Mouse (Mus musculus) embryonic facial prominence, embryonic 12.5 days (tissue): Measurements from ENCODE around the gene Olfr262. TPM values are rescaled to one million over a fixed set of nuclear protein-coding genes. Genes with fewer than 3 reads are reported as not detected.
"Not testable (repeated sequence)": the region's sequence is repeated elsewhere in the genome, so short reads cannot be mapped to it uniquely, and the experiment has no call there.

ENCODE experiments used
- ATAC-seq: fragments of 200-750 bp; cut with Nextera tagmentation; 2 replicates; pipeline ENCODE4 v1.8.0; 2017; ENCODE audit not compliant: insufficient number of reproducible peaks, insufficient read depth, low FRiP score, low TSS enrichment
- H3K27ac ChIP-seq: fragments of 300-500 bp; sonication (generic); 2 replicates; pipeline ENCODE4 v1.5.1; 2016; ENCODE audit warnings: mild to moderate bottlenecking
- H3K27me3 ChIP-seq: fragments of 300-500 bp; sonication (generic); 2 replicates; pipeline ENCODE4 v1.6.1; 2016; ENCODE audit warnings: mild to moderate bottlenecking, moderate library complexity
- H3K36me3 ChIP-seq: fragments of 300-500 bp; sonication (generic); 2 replicates; pipeline ENCODE4 v1.6.1; 2016; ENCODE audit warnings: mild to moderate bottlenecking
- H3K4me1 ChIP-seq: fragments of 300-500 bp; sonication (generic); 2 replicates; pipeline ENCODE4 v1.6.1; 2016
- H3K4me2 ChIP-seq: fragments of 300-500 bp; sonication (generic); replicated peaks from 2 replicates; pipeline ENCODE4 v1.6.1; 2016; ENCODE audit warnings: mild to moderate bottlenecking, moderate library complexity
- H3K4me3 ChIP-seq: fragments of 300-500 bp; sonication (generic); 2 replicates; pipeline ENCODE4 v1.5.1; 2016; ENCODE audit warnings: mild to moderate bottlenecking
- H3K9ac ChIP-seq: fragments of 300-500 bp; sonication (generic); 2 replicates; pipeline ENCODE4 v1.6.1; 2016; ENCODE audit warnings: mild to moderate bottlenecking, moderate library complexity
- H3K9me3 ChIP-seq: fragments of 300-500 bp; sonication (generic); 2 replicates; pipeline ENCODE4 v1.6.1; 2016; ENCODE audit warnings: mild to moderate bottlenecking, moderate library complexity
- WGBS: fragments of 180-500 bp; shearing (Covaris S2); methylation state at CpG from one replicate; pipeline ENCODE4 v1.1.7; 2016; 5-methylcytosine and 5-hydroxymethylcytosine counted together
- polyA plus RNA-seq: library from polyadenylated mRNA; unstranded; fragments of >200 nt; fragmentation: Nextera tagmentation; extraction: Ambion mirVana; gene quantifications from 2 replicates; pipeline ENCODE4 v1.2.1, GENCODE M21; 2016

Olfr262 gene
- not detected in 2 replicates for polyA plus RNA-seq

DNA sequence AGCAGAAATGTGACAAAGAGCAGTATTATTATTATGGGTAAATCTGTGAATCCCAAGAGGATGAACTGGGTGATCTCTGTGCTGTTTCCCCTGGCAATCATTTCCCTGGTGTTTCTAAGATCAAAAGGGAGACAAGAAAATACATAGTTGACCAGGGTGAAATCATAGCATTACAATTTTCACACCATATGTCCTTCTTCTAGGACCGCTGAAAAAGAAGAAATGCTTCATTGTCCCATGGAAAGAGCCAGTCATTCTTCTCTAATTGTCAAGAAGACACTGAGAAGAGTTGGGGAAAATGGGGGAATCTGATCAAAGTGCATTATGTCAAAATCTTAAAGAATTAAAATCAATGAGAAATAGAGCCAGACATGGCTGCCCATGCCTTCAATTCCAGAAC lies at the start of gene Olfr262:
Olfr262 (minus strand) TSS at position 101 of the 400 bp plus-strand sequence.
- ATAC-seq: no peak
- Histone ChIP-seq H3K4me2 (no peak within 1 kb of the TSS), H3K9ac (no peak within 1 kb of the TSS), H3K4me3 (no peak within 1 kb of the TSS), H3K9me3 (no peaks in the 10 kb centered on the region), H3K4me1 (no peaks in the 10 kb centered on the region), H3K27ac (no peak within 1 kb of the TSS), H3K36me3 (no peaks in the 10 kb centered on the region), H3K27me3 (no peaks in the 10 kb centered on the region)
- WGBS: 73% methylated on average over 1 of the region's 1 CpGs

DNA sequence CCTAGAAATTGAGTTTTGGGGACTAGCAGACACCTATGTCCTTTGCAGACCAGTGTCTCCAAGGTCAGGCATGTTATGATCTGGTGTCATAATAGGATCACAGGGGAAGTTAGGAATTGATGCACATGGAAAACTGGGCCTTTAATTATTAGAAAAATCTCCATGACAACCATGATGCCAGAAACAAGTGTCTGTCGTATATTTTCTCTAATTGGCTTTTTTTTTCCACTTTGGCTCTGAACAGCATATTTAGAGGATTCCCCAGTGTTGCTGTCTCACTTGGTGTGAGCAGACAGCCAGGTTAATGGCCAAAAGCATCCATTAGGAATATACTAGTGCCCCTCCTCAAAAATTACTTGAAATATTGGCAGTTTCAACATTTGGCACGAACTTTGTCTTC lies 38.1 kb upstream of the Olfr262 start, which contains the start of gene Olfr1434:
Olfr1434 (plus strand) TSS at position 301 of the 400 bp plus-strand sequence.
- no peak for ATAC-seq
- H3K4me2 ChIP-seq: no peak within 1 kb of the TSS
- H3K9ac ChIP-seq: no peak within 1 kb of the TSS
- WGBS: 63% methylated on average over 2 of the region's 2 CpGs
- no peaks in the 10 kb centered on the region for H3K27me3 ChIP-seq
- no peaks in the 10 kb centered on the region for H3K36me3 ChIP-seq
- no peak within 1 kb of the TSS for H3K27ac ChIP-seq
- no peaks in the 10 kb centered on the region for H3K9me3 ChIP-seq
- H3K4me3 ChIP-seq: no peak within 1 kb of the TSS
- no peaks in the 10 kb centered on the region for H3K4me1 ChIP-seq

DNA sequence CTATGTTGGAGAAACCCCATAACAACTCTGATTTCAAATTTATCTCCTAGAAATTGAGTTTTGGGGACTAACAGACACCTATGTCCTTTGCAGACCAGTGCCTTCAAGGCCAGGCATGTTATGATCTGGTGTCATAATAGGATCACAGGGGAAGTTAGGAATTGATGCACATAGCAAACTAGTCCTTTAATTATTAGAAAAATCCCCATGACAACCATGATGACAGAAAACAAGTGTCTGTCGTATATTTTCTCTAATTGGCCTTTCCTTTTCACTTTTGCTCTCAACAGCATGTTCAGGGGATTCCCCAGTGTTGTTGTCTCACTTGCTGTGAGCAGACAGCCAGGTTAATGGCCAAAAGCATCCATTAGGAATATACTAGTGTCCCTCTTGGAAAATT lies 19.3 kb upstream of the Olfr262 start, which contains the start of gene Olfr235:
Olfr235 (plus strand) TSS at position 301 of the 400 bp plus-strand sequence.
- H3K36me3 ChIP-seq: no peaks in the 10 kb centered on the region
- no peak within 1 kb of the TSS for H3K4me3 ChIP-seq
- WGBS: 59% methylated on average over 1 of the region's 1 CpGs
- no peak within 1 kb of the TSS for H3K9ac ChIP-seq
- no peak within 1 kb of the TSS for H3K27ac ChIP-seq
- H3K4me2 ChIP-seq: no peak within 1 kb of the TSS
- no peaks in the 10 kb centered on the region for H3K9me3 ChIP-seq
- no peaks in the 10 kb centered on the region for H3K4me1 ChIP-seq
- no peaks in the 10 kb centered on the region for H3K27me3 ChIP-seq
- no peak for ATAC-seq

DNA sequence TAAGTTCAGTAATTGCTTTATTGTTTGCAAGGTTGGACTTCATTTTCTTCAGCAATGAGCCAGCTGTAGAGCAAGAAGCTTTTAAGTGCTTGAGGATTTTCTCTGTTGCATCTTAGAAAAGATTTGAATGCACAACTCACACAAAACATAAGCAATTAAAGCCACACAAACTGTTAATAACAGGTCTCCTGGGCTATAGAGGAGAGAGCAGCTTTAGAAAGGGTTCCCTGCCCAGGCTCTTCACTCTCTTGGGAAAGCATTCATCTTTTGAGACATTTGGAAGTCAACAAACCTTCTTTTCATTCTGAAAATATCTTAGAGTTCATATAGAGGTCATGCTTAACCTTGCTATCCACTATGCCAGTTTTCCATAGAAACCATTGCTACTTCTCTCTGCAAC lies 9.0 kb downstream of the Olfr262 start, which contains the start of gene Olfr1432:
Olfr1432 (minus strand) TSS at position 101 of the 400 bp plus-strand sequence.
- H3K36me3 ChIP-seq, H3K9ac ChIP-seq, H3K27me3 ChIP-seq, H3K9me3 ChIP-seq, H3K4me3 ChIP-seq, H3K27ac ChIP-seq, H3K4me1 ChIP-seq, ATAC-seq, H3K4me2 ChIP-seq: not testable (repeated sequence)

DNA sequence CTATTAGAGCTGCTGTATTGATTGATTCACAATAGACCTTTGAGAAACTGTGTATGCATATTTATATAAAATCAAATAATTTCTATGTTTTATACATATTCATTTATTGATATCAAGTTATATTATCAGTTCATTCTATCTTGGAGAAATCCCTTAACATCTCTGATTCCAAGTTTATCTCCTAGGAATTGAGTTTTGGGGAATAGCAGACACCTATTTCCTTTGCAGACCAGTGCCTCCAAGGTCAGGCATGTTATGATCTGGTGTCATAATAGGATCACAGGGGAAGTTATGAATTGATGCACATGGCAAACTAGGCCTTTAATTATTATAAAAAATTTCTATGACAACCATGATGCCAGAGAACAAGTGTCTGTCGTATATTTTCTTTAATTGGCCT lies 41.1 kb downstream of the Olfr262 start, which contains the start of gene Olfr1431:
Olfr1431 (plus strand) TSS at position 301 of the 400 bp plus-strand sequence.
- WGBS: 80% methylated on average over 1 of the region's 1 CpGs
- H3K9ac ChIP-seq: no peak within 1 kb of the TSS
- H3K4me1 ChIP-seq: no peaks in the 10 kb centered on the region
- H3K4me3 ChIP-seq: no peak within 1 kb of the TSS
- no peak within 1 kb of the TSS for H3K27ac ChIP-seq
- H3K4me2 ChIP-seq: no peak within 1 kb of the TSS
- no peak for ATAC-seq
- H3K36me3 ChIP-seq: no peaks in the 10 kb centered on the region
- H3K9me3 ChIP-seq: no peaks in the 10 kb centered on the region
- no peaks in the 10 kb centered on the region for H3K27me3 ChIP-seq

DNA sequence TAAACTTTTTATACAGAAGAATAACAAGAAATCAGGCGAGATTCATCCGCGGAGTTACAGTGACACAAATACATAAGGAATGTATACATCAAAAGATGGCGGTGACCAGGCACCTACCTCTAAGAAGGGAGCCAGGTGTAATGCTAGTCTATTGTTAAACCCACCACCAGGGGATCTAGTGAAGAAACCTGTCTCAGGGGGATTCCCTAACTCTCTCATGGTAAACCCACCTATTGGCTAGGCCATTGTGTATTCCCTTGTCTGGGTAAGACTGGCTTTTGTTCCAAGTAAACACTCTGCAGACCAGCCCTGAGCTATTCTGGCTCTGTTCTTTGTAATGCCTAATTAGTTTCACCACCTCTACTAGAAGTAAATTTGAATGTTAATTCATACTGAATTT lies 42.4 kb downstream of the Olfr262 start:
- H3K27ac ChIP-seq, H3K9ac ChIP-seq, H3K9me3 ChIP-seq, H3K4me2 ChIP-seq, H3K36me3 ChIP-seq, ATAC-seq, H3K4me1 ChIP-seq, H3K4me3 ChIP-seq, H3K27me3 ChIP-seq: not testable (repeated sequence)
- 81% methylated on average over 4 of the region's 4 CpGs for WGBS

Other genes with a start within 250 kb of the Olfr262 start
- gene Olfr1423, start 200.3 kb downstream of the Olfr262 start, polyA plus RNA-seq: not detected in 2 replicates
- gene Olfr1424, start 179.0 kb downstream of the Olfr262 start, polyA plus RNA-seq: not detected in 2 replicates
- not detected in 2 replicates for gene Olfr1425, start 163.9 kb downstream of the Olfr262 start, polyA plus RNA-seq
- not detected in 2 replicates for gene Olfr1426, start 149.6 kb downstream of the Olfr262 start, polyA plus RNA-seq
- not detected in 2 replicates for gene Olfr1427, start 138.3 kb downstream of the Olfr262 start, polyA plus RNA-seq
- gene Olfr1428, start 125.8 kb downstream of the Olfr262 start, polyA plus RNA-seq: not detected in 2 replicates
- not detected in 2 replicates for gene Olfr76, start 118.5 kb downstream of the Olfr262 start, polyA plus RNA-seq
- gene Olfr1555-ps1, start 71.5 kb downstream of the Olfr262 start, polyA plus RNA-seq: not detected in 2 replicates
- not detected in 2 replicates for gene Olfr1431, start 41.0 kb downstream of the Olfr262 start, polyA plus RNA-seq
- gene Olfr1432, start 9.1 kb downstream of the Olfr262 start, polyA plus RNA-seq: not detected in 2 replicates
- gene Olfr235, start 19.4 kb upstream of the Olfr262 start, polyA plus RNA-seq: not detected in 2 replicates
- gene Olfr1434, start 38.2 kb upstream of the Olfr262 start, polyA plus RNA-seq: 0.08 TPM in 1 of 2 replicates, not detected in the other
- not detected in 2 replicates for gene Olfr1436, start 57.5 kb upstream of the Olfr262 start, polyA plus RNA-seq
- not detected in 2 replicates for gene Olfr1437, start 83.4 kb upstream of the Olfr262 start, polyA plus RNA-seq
- not detected in 2 replicates for gene Olfr1438-ps1, start 94.3 kb upstream of the Olfr262 start, polyA plus RNA-seq
- gene Olfr1440, start 145.6 kb upstream of the Olfr262 start, polyA plus RNA-seq: not detected in 2 replicates
- not detected in 2 replicates for gene Olfr1441, start 175.8 kb upstream of the Olfr262 start, polyA plus RNA-seq
- not detected in 2 replicates for gene Pfpl, start 186.2 kb upstream of the Olfr262 start, polyA plus RNA-seq
- 0.41 and 0.49 TPM in 2 replicates for gene Mpeg1, start 219.1 kb upstream of the Olfr262 start, polyA plus RNA-seq